Mouse (Mus musculus): ENCODE measurements around the gene Tmem82.

DNA sequence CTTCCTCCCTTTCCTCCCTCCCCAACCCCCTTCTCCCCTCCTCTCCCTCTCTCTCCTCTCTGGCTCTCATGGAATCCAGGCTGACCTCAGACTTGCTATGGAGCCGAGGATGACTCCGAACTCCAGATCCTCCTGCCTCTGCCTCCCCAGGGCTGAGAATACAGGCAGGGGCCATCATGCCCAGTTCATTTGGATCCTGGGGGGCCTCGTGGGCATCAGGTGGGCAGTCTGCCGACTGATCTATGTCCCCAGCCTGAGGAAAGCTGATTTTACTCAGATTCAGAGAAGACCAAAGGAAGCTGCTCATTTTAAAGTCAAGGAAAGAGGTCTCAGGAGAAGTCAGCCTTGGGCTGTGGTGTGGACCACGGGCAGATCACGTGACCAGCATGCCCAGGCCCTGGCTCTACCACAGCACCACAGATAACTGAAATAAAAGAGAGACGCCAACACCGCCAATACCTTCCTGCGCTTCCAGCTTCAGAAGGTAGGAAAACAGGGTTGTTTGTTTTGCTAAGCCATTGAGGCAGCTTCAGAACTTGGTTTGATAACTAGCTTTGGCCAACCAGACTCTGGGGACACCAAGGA lies 958 bp upstream of the Tmem82 start:
- TF ChIP-seq CTCF (IDR thresholded peaks at IDR 0.05; ENCODE audit: low read depth, low read length), result no peak
- TF ChIP-seq GATA1 (IDR thresholded peaks at IDR 0.05; ENCODE audit: borderline replicate concordance, low read length), result no peak
- TF ChIP-seq TAL1 (conservative IDR thresholded peaks at IDR 0.05; ENCODE audit: low read depth, low read length), result no peak
